Mouse (Mus musculus) ES-E14 (cell line): ENCODE data around the gene Nkx6-1. TPM values are rescaled to one million over a fixed set of nuclear protein-coding genes. Genes with fewer than 3 reads are reported as not detected.

Experiments used
- DNase-seq: peaks from one replicate; pipeline ENCODE4 v3.0.0-alpha.2; 2013; ENCODE audit warnings: low read depth, low spot score
- H3K27ac ChIP-seq: 2 replicates; pipeline ENCODE4 v1.5.1; 2012; ENCODE audit warnings: low read depth, mild to moderate bottlenecking, low read length, moderate library complexity, mixed read lengths; ENCODE audit not compliant: poor library complexity, insufficient read depth, severe bottlenecking
- H3K36me3 ChIP-seq: 2 replicates; pipeline ENCODE4 v1.6.1; 2012; ENCODE audit warnings: mild to moderate bottlenecking, low read length, moderate library complexity, mixed read lengths; ENCODE audit not compliant: control insufficient read depth, poor library complexity, insufficient read depth, severe bottlenecking
- H3K4me1 ChIP-seq, 2 experiments: fragments of 150-350 bp in 1 of 2; sonication (generic) in 1 of 2; 2 replicates each; pipeline ENCODE4 v1.6.1; 2012; ENCODE audit warnings: low read length in 2 of 2, mild to moderate bottlenecking in 1 of 2, mixed read lengths in 1 of 2; ENCODE audit not compliant: control insufficient read depth in 2 of 2, insufficient read depth in 2 of 2, poor library complexity in 1 of 2
- H3K4me3 ChIP-seq, 2 experiments: fragments of 150-350 bp in 1 of 2; sonication (generic) in 1 of 2; 2 replicates each; pipeline ENCODE4 v1.5.1; 2012; ENCODE audit warnings: low read length in 2 of 2, low read depth in 1 of 2, mild to moderate bottlenecking in 1 of 2, mixed read lengths in 1 of 2; ENCODE audit not compliant: insufficient read depth in 1 of 2, poor library complexity in 1 of 2, severe bottlenecking in 1 of 2
- H3K9ac ChIP-seq: 2 replicates; pipeline ENCODE4 v1.6.1; 2012; ENCODE audit warnings: low read depth, mild to moderate bottlenecking, low read length, mixed read lengths; ENCODE audit not compliant: poor library complexity, insufficient read depth, severe bottlenecking
- H3K9me3 ChIP-seq: fragments of 150-350 bp; sonication (generic); 2 replicates; pipeline ENCODE4 v1.6.1; 2012; ENCODE audit warnings: low read depth, mild to moderate bottlenecking, low read length; ENCODE audit not compliant: control insufficient read depth, insufficient read depth
- CHD2 ChIP-seq: IDR thresholded peaks from 2 replicates; pipeline ENCODE4 v1.6.1; 2014; ENCODE audit warnings: mild to moderate bottlenecking, low read depth, low read length, inconsistent platforms
- HCFC1 ChIP-seq: IDR thresholded peaks from 2 replicates; pipeline ENCODE4 v1.6.1; 2012; ENCODE audit warnings: low read length, inconsistent platforms, borderline replicate concordance; ENCODE audit not compliant: insufficient read depth
- MAFK ChIP-seq: IDR thresholded peaks from 2 replicates; pipeline ENCODE4 v1.6.1; 2014; ENCODE audit warnings: mild to moderate bottlenecking, low read depth, low read length, inconsistent platforms; ENCODE audit not compliant: insufficient read depth
- ZC3H11A ChIP-seq: IDR thresholded peaks from 2 replicates; pipeline ENCODE4 v1.6.1; 2012; ENCODE audit warnings: low read depth, mild to moderate bottlenecking, inconsistent platforms, low read length, borderline replicate concordance
- ZNF384 ChIP-seq: IDR thresholded peaks from 2 replicates; pipeline ENCODE4 v1.6.1; 2012; ENCODE audit warnings: low read depth, low read length, inconsistent platforms
- in situ Hi-C, 2 experiments: fragments of 600-800 bp; cut with MboI; formaldehyde crosslinking; loops; one replicate each; pipeline ENCODE4 v1.15.1; 2025; ENCODE audit warnings: low sequenced_read_pairs in 2 of 2, inconsistent platforms in 1 of 2; ENCODE audit not compliant: unreplicated experiment in 2 of 2
- total RNA-seq: library from RNA; depleted of rRNA; stranded (reverse); fragments of 300-350 nt; gene quantifications from 2 replicates; pipeline ENCODE4 v1.2.3, GENCODE M21; 2012; rRNA removed

The Nkx6-1 gene
- total RNA-seq = 0.04 and 0.11 TPM in 2 replicates

DNA sequence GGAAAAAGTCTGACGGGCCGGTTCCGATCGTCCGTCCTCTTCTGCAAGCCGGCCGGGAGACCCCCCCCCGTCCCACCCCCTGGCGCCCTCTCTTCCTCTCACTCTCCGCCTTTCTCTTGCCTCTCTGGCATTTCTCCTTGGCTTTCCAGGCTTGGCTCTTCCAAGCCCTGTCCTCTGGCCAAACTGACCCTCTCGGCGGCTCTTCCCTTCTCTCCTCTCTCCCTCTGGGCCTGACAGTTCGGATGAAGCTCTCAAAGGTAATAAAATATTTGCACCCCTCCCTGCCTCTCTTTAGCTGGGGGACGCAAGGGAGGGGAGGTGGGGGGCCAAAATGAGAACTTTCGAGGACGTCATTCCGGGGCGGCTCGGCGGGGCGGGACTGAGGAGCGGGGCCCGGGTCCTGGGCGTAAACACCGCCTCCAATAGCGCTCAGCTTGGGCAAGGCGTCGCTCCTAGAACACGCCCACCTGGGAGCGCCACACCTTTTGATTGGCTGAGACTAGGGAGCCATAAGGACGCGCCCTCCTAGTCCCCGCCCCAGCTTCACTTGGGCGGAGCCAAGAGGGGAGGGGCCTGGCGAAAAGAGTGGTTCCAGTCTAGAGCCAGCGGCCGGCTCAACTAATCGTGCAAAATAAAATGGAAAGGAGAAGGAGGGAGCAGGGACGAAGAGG is at the start of gene Nkx6-1:
Gene Nkx6-1 (minus strand): TSS at position 52 of the 671 bp plus-strand sequence.
- in situ Hi-C loops = loop anchor here in 1 of 2 experiments (25.0 kb wide), 2 partner anchors 828 to 953 kb away; partner anchors contain the start of genes Gpat3 and Hpse
- Histone ChIP-seq H3K4me3 (peak within 1 kb of the TSS; percentile 61 to 68), H3K9me3 (no peaks in the 10 kb centered on the region), H3K4me1 (peaks cover 0 to 6% of the 10 kb centered on the region in 2 experiments; a peak in 1 of 4 replicates), H3K36me3 (no peaks in the 10 kb centered on the region), H3K9ac (peak within 1 kb of the TSS; percentile 55; the same call in 1 of the 2 replicates), H3K27ac (no peak within 1 kb of the TSS)
- TF ChIP-seq MAFK (no peak), ZC3H11A (no peak), HCFC1 (no peak), ZNF384 (no peak), CHD2 (no peak)
- peak; percentile 93 for DNase-seq

GRCm38 (mm10) chr5:101713064-101713613 is 48.3 kb upstream of the Nkx6-1 start:
- peak overlapping the region; percentile 38; the same call in 1 of the 2 replicates for H3K27ac ChIP-seq
- in situ Hi-C loops = no loop called here
- peaks cover 2 to 6% of the 10 kb centered on the region in 2 experiments; a peak in 2 of 4 replicates for H3K4me1 ChIP-seq
- no peak overlapping the region for H3K9ac ChIP-seq
- H3K36me3 ChIP-seq = no peaks in the 10 kb centered on the region
- TF ChIP-seq HCFC1 (no peak), ZC3H11A (no peak), ZNF384 (no peak), MAFK (no peak), CHD2 (peak; percentile 31; the same call in 1 of the 2 replicates)
- no peak overlapping the region for H3K4me3 ChIP-seq
- DNase-seq = peak; percentile 39
- H3K9me3 ChIP-seq = no peaks in the 10 kb centered on the region

DNA sequence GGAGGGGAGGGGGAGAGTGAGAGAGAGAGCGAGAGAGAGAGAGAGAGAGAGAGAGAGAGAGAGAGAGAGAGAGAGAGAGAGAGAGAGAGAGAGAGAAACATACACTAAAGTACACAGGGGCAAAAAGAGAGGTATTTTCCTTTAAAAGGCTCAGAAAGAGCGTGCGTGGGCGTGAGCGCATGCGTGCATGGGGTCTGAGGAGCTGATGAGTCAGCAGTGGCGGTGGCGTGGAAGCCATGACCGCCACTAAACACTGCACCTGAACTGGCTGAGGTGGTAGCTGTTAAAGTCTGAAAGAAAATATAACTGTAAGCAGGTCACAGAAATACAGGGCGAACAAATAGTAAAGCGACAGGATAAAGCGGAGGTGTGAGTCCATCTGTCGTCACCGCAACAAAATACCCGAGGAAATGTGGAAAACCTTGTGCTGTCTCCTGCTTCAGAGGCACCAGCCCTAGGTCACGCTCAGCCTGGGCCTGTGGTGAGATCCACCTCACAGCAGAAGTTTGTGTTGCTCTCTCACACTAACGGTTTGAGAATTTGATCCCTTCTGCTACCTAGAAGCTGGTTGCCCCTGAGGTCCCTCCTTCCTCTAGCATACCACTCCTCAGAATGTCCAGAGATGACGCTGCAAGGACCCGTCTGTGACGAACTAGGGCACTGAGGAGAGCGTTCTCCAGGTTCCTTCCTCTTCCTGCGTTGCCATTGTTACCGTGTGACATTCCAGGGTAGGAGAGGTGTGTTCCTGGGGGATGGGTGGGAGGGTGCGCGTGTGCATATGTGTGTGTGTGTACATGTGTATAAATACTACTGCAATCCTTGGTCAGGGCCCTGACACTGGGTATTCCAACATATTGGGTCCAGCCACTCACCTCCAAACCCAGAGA is 38.8 kb upstream of the Nkx6-1 start:
- in situ Hi-C loops = no loop called here
- H3K4me3 ChIP-seq = peak overlapping the region in 1 of 2 experiments; percentile 23; a peak in 1 of 4 replicates

DNA sequence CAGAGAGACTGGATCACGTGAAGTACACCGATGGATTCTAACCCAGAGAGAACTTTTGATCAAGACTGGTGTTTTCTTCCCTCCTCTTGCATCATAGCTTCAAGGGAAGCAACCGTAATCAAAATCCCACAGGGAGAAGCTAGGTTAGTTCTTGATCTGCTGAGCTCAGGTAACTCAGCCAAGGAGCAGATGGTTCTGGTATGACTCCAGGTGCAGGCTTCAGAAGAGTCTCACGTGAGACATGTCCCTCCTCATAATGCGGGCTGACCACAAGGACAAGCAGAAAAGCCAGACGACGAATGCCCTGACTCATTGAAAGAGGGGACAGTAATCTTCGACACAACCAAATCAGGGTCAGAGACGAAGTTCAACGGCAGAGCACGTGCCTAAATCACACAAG is 37.8 kb upstream of the Nkx6-1 start:
- Histone ChIP-seq H3K4me1 (peaks cover 0 to 6% of the 10 kb centered on the region in 2 experiments; a peak in 1 of 4 replicates), H3K9ac (no peak overlapping the region), H3K4me3 (no peak overlapping the region), H3K9me3 (no peaks in the 10 kb centered on the region), H3K36me3 (no peaks in the 10 kb centered on the region), H3K27ac (no peak overlapping the region)
- no peak for DNase-seq
- in situ Hi-C loops = no loop called here
- TF ChIP-seq ZNF384 = no peak
- no peak for TF ChIP-seq ZC3H11A
- no peak for TF ChIP-seq MAFK
- TF ChIP-seq CHD2 = no peak
- TF ChIP-seq HCFC1 = no peak

More for the DNA sequence above, 38.8 kb upstream of the Nkx6-1 start:
- H3K27ac ChIP-seq = no peak overlapping the region
- H3K4me1 ChIP-seq = peaks cover 0 to 6% of the 10 kb centered on the region in 2 experiments; a peak in 1 of 4 replicates
- no peaks in the 10 kb centered on the region for H3K36me3 ChIP-seq
- no peak for DNase-seq
- H3K9ac ChIP-seq = peak overlapping the region; percentile 46; the same call in 1 of the 2 replicates
- no peak for TF ChIP-seq CHD2
- TF ChIP-seq MAFK = peak; percentile 79
- H3K9me3 ChIP-seq = no peaks in the 10 kb centered on the region
